Mouse (Mus musculus): ENCODE measurements at regions not wholly inside any gene's neighbourhood (a gene's known extent, or its start where the extent isn't known, plus 50 kb on each side); places are given as distances from the start of the nearest gene placed in this dataset.
A peak's percentile ranks its signal among the peaks of the same experiment; 100 is the strongest.

GRCm38 (mm10) chr4:125826416-125826815, 197.9 kb upstream of the Csf3r start:
- WGBS: 64% methylated on average over 5 of the region's 5 CpGs
- Histone ChIP-seq H3K9me3 (replicated peaks) (no peaks in the 10 kb centered on the region), H3K4me1 (no peaks in the 10 kb centered on the region), H3K9ac (no peak overlapping the region), H3K4me3 (no peak overlapping the region), H3K27ac (no peak overlapping the region), H3K27me3 (no peaks in the 10 kb centered on the region), H3K4me2 (replicated peaks) (no peak overlapping the region), H3K36me3 (no peaks in the 10 kb centered on the region)
- no peak for ATAC-seq (ENCODE audit: low FRiP score)

- H3K4me1 ChIP-seq: peaks cover 11% of the 10 kb centered on the region; the same call in 1 of the 2 replicates
- H3K27ac ChIP-seq: no peak overlapping the region
- WGBS: 0% methylated on average over 8 of the region's 8 CpGs
- H3K9me3 ChIP-seq (replicated peaks): no peaks in the 10 kb centered on the region
- 0 out of 2 replicates have a peak overlapping the region, but pooled peaks have one; percentile 13 for H3K4me2 ChIP-seq (replicated peaks)
- H3K27me3 ChIP-seq: no peaks in the 10 kb centered on the region
- H3K36me3 ChIP-seq: no peaks in the 10 kb centered on the region
- H3K4me3 ChIP-seq: no peak overlapping the region
- H3K9ac ChIP-seq: no peak overlapping the region
- no peak for ATAC-seq (ENCODE audit: low FRiP score)
Measured at GRCm38 (mm10) chr4:125835250-125835649, 189.1 kb upstream of the Csf3r start.

- 94% methylated on average over 3 of the region's 3 CpGs for WGBS
Measured at GRCm38 (mm10) chr4:125847568-125847967, 176.8 kb upstream of the Csf3r start.

GRCm38 (mm10) chr4:125850300-125850699, 174.1 kb upstream of the Csf3r start:
- Histone ChIP-seq H3K4me2 (replicated peaks) (no peak overlapping the region), H3K4me1 (peaks cover 9% of the 10 kb centered on the region), H3K9me3 (replicated peaks) (no peaks in the 10 kb centered on the region), H3K4me3 (no peak overlapping the region), H3K36me3 (no peaks in the 10 kb centered on the region), H3K27me3 (no peaks in the 10 kb centered on the region), H3K27ac (no peak overlapping the region), H3K9ac (no peak overlapping the region)
- ATAC-seq (ENCODE audit: low FRiP score): no peak
- WGBS: 21% methylated on average over 4 of the region's 4 CpGs

More at GRCm38 (mm10) chr4:125847568-125847967, 176.8 kb upstream of the Csf3r start:
- no peak overlapping the region for H3K9ac ChIP-seq
- no peak overlapping the region for H3K27ac ChIP-seq
- no peaks in the 10 kb centered on the region for H3K36me3 ChIP-seq
- H3K4me2 ChIP-seq (replicated peaks): no peak overlapping the region
- peaks cover 5% of the 10 kb centered on the region for H3K4me1 ChIP-seq
- ATAC-seq (ENCODE audit: low FRiP score): no peak
- no peak overlapping the region for H3K4me3 ChIP-seq
- H3K27me3 ChIP-seq: no peaks in the 10 kb centered on the region; the same call in 1 of the 2 replicates
- H3K9me3 ChIP-seq (replicated peaks): no peaks in the 10 kb centered on the region

- WGBS: 66% methylated on average over 4 of the region's 4 CpGs
- H3K27ac ChIP-seq: no peak overlapping the region
- H3K27me3 ChIP-seq: no peaks in the 10 kb centered on the region
- no peak overlapping the region for H3K4me3 ChIP-seq
- no peaks in the 10 kb centered on the region for H3K36me3 ChIP-seq
- H3K9ac ChIP-seq: no peak overlapping the region
- no peaks in the 10 kb centered on the region for H3K9me3 ChIP-seq (replicated peaks)
- H3K4me2 ChIP-seq (replicated peaks): no peak overlapping the region
- no peak for ATAC-seq (ENCODE audit: low FRiP score)
- H3K4me1 ChIP-seq: peaks cover 24% of the 10 kb centered on the region
Measured at GRCm38 (mm10) chr4:125852545-125852944, 171.8 kb upstream of the Csf3r start.

GRCm38 (mm10) chr4:125855983-125856591, 168.3 kb upstream of the Csf3r start:
- H3K9me3 ChIP-seq (replicated peaks): no peaks in the 10 kb centered on the region
- no peak for ATAC-seq (ENCODE audit: low FRiP score)
- WGBS: 43% methylated on average over 11 of the region's 11 CpGs
- H3K4me1 ChIP-seq: peaks cover 39% of the 10 kb centered on the region
- H3K9ac ChIP-seq: no peak overlapping the region
- H3K27ac ChIP-seq: no peak overlapping the region
- H3K4me2 ChIP-seq (replicated peaks): no peak overlapping the region
- no peaks in the 10 kb centered on the region for H3K27me3 ChIP-seq
- no peak overlapping the region for H3K4me3 ChIP-seq
- no peaks in the 10 kb centered on the region for H3K36me3 ChIP-seq

- Histone ChIP-seq H3K9me3 (replicated peaks) (no peaks in the 10 kb centered on the region), H3K9ac (no peak overlapping the region), H3K4me2 (replicated peaks) (no peak overlapping the region), H3K27me3 (no peaks in the 10 kb centered on the region), H3K27ac (no peak overlapping the region), H3K4me3 (no peak overlapping the region), H3K4me1 (peaks cover 39% of the 10 kb centered on the region), H3K36me3 (no peaks in the 10 kb centered on the region)
- WGBS: 45% methylated on average over 5 of the region's 5 CpGs
- ATAC-seq (ENCODE audit: low FRiP score): 0 out of 2 replicates have a peak, but pooled peaks have one; percentile 32
Measured at GRCm38 (mm10) chr4:125856781-125857180, 167.6 kb upstream of the Csf3r start.

- Histone ChIP-seq H3K36me3 (no peaks in the 10 kb centered on the region), H3K4me1 (peaks cover 15% of the 10 kb centered on the region), H3K4me2 (replicated peaks) (no peak overlapping the region), H3K27ac (no peak overlapping the region), H3K4me3 (no peak overlapping the region), H3K27me3 (no peaks in the 10 kb centered on the region), H3K9me3 (replicated peaks) (no peaks in the 10 kb centered on the region; the same call in 1 of the 2 replicates), H3K9ac (no peak overlapping the region)
- WGBS: 33% methylated on average over 8 of the region's 8 CpGs
- ATAC-seq (ENCODE audit: low FRiP score): no peak
Measured at GRCm38 (mm10) chr4:125865057-125865456, 159.3 kb upstream of the Csf3r start.

- Histone ChIP-seq H3K27ac (no peak overlapping the region), H3K4me1 (peaks cover 15% of the 10 kb centered on the region), H3K36me3 (no peaks in the 10 kb centered on the region), H3K9me3 (replicated peaks) (no peaks in the 10 kb centered on the region; the same call in 1 of the 2 replicates), H3K27me3 (no peaks in the 10 kb centered on the region), H3K4me2 (replicated peaks) (no peak overlapping the region), H3K9ac (no peak overlapping the region), H3K4me3 (no peak overlapping the region)
- ATAC-seq (ENCODE audit: low FRiP score): no peak
- 67% methylated on average over 9 of the region's 9 CpGs for WGBS
Measured at GRCm38 (mm10) chr4:125865728-125866127, 158.6 kb upstream of the Csf3r start.

GRCm38 (mm10) chr4:125871211-125871610, 153.1 kb upstream of the Csf3r start:
- Histone ChIP-seq H3K9ac (no peak overlapping the region), H3K4me1 (no peaks in the 10 kb centered on the region), H3K27ac (no peak overlapping the region), H3K4me2 (replicated peaks) (no peak overlapping the region), H3K4me3 (no peak overlapping the region), H3K9me3 (replicated peaks) (no peaks in the 10 kb centered on the region; the same call in 1 of the 2 replicates), H3K36me3 (no peaks in the 10 kb centered on the region), H3K27me3 (no peaks in the 10 kb centered on the region)
- ATAC-seq (ENCODE audit: low FRiP score): no peak
- 70% methylated on average over 13 of the region's 13 CpGs for WGBS

- Histone ChIP-seq H3K27ac (peak overlapping the region; percentile 58; the same call in 1 of the 2 replicates), H3K9me3 (replicated peaks) (no peaks in the 10 kb centered on the region), H3K4me3 (no peak overlapping the region), H3K36me3 (no peaks in the 10 kb centered on the region), H3K27me3 (no peaks in the 10 kb centered on the region), H3K4me2 (replicated peaks) (no peak overlapping the region), H3K4me1 (peaks cover 23% of the 10 kb centered on the region), H3K9ac (no peak overlapping the region)
- no peak for ATAC-seq (ENCODE audit: low FRiP score)
- 46% methylated on average over 6 of the region's 6 CpGs for WGBS
Measured at GRCm38 (mm10) chr4:125880028-125880427, 144.3 kb upstream of the Csf3r start.

GRCm38 (mm10) chr4:125882531-125882930, 141.8 kb upstream of the Csf3r start:
- peaks cover 23% of the 10 kb centered on the region for H3K4me1 ChIP-seq
- no peak overlapping the region for H3K4me2 ChIP-seq (replicated peaks)
- H3K9ac ChIP-seq: no peak overlapping the region; the same call in 1 of the 2 replicates
- H3K9me3 ChIP-seq (replicated peaks): no peaks in the 10 kb centered on the region
- no peaks in the 10 kb centered on the region for H3K27me3 ChIP-seq
- no peak for ATAC-seq (ENCODE audit: low FRiP score)
- H3K27ac ChIP-seq: peak overlapping the region; percentile 49; the same call in 1 of the 2 replicates
- WGBS: 21% methylated on average over 3 of the region's 3 CpGs
- H3K4me3 ChIP-seq: no peak overlapping the region
- H3K36me3 ChIP-seq: no peaks in the 10 kb centered on the region

GRCm38 (mm10) chr4:125890510-125890909, 133.8 kb upstream of the Csf3r start:
- Histone ChIP-seq H3K9ac (no peak overlapping the region), H3K27ac (no peak overlapping the region), H3K9me3 (replicated peaks) (no peaks in the 10 kb centered on the region), H3K4me3 (no peak overlapping the region), H3K36me3 (no peaks in the 10 kb centered on the region), H3K27me3 (no peaks in the 10 kb centered on the region), H3K4me2 (replicated peaks) (no peak overlapping the region), H3K4me1 (peaks cover 3% of the 10 kb centered on the region; the same call in 1 of the 2 replicates)
- no peak for ATAC-seq (ENCODE audit: low FRiP score)
- 55% methylated on average over 4 of the region's 4 CpGs for WGBS

Measured in hindbrain, embryonic 12.5 days (tissue).